Mouse (Mus musculus) sigmoid colon, adult 10 weeks (tissue): Measurements from ENCODE around the gene Fbxw2. TPM values are rescaled to one million over a fixed set of nuclear protein-coding genes. Genes with fewer than 3 reads are reported as not detected.

Source experiments
- polyA plus RNA-seq: library from polyadenylated mRNA; stranded (reverse); fragments of 350-450 nt; fragmentation: Illumina TruSeq; extraction: RNeasy Lipid Tissue Mini Kit (QIAGEN cat#74804); gene quantifications from one replicate; pipeline ENCODE4 v1.2.3, GENCODE M21; 2014; ENCODE audit warnings: low read depth, low replicate concordance

Fbxw2 gene
- polyA plus RNA-seq: 93.4 TPM

GRCm38 (mm10) chr2:34825827-34826459, at the start of gene Fbxw2:
Gene Fbxw2, minus strand, starts transcription at chr2:34826311.

DNA sequence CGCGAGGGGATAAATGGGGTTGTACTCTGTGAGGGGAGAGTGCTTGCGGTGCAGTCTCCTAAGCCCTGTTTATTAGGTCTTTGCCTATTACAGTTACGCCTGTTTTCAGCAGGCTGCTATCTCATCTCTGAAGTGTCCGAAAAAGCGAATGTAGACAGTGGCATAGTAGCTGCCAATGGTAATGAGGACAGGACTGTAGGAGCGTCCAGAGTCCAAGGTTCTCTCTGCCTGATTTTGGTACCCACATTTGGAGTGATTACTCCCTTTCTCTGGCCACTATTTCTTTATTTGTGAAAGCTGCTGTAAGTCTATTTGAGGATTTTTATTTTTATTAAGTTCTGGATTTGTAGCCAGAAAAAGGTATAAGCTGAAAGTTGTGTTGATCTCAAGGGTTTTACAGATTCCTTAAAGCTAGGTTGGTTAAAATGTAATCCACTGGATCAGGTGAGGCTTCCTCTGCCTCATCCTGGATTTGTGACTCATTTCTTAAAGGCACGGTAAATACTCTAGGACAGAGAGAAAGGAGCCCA, 48.8 kb upstream of the Fbxw2 start, which contains the start of gene Psmd5:
TSS of gene Psmd5 (minus strand) at position 153 of the 530 bp plus-strand sequence.

GRCm38 (mm10) chr2:34874271-34874670, 48.2 kb upstream of the Fbxw2 start, which contains the start of gene Cutal:
Gene Cutal, plus strand, starts transcription at chr2:34874396.

DNA sequence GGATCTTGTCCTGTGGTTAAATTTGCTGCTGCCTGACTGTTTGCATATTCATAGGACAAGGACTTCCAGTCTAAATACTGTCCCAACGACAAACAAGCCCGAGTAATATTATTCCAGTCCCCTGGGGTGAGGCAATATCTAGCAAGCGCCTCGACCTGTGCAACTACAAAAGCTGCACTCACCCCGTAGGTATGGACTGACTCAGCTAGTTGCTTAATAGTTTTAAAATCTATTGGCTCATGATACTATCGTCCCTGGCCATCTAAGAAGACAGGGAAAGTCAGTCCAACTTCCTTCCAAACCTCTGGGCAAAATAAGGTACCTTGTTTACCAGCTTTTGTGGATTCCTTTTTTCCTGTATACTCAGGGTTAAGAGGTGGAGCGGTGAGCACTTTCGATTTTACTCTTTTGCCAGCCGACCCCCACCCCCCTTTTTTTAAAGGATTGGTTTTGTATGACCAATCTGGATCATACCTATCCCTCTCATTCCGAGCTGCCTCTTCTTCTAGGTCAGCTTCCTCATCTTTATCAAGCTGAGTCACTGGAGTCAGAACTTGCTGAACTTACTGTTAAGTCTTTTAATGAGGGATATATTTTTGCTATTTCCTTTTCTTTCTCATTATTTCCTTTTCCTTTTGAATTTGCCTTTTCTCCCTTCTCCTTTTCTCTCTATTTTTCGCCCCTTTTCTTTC, 6.8 kb upstream of the Fbxw2 start, which contains the start of gene Gm34653:
TSS of gene Gm34653 (plus strand) at position 242 of the 692 bp plus-strand sequence.

DNA sequence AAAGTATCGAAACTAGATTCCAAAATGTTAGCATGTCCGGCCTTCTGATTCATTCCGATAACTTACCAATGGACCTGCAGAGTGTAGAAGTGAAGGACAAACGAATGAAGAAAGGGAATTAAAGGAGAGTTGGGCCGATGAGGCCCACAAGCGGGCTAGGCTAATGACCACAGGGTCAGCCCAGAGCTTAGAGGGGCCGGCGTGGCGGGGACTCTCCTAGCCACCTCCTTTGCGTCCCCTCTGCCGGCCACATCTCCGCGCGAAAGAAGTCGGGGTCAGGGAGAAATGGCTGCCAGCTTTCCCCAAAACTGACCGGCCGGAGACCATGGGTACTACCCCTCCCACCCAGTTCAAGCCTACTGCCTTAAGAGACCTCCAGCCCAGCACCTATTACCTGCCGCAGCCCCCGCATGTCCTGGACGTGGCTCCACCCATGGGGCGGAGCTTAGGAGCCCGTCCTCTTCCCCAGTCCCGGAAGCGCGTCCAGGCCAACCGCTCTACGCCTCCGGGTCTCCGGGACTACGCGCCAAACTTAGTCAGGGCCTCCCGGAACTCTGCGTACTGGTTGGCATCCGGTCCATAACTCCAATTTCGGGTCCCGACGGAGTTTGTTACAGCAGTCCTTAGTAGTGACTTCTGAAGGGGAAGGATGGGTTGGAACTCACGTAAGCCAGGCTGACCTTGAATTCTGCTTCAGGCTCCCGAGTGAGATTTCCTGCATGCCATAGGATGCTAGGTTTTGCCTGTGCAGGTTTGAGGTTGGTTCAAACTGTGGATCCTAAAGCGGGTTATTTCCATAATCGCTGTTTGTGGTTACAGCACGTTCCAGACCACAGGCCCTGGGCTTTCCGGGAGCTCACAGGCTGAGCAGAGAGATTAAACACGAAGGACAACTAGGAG, 26.5 kb downstream of the Fbxw2 start, which contains the start of gene Rabepk:
TSS of gene Rabepk (minus strand) at position 556 of the 900 bp plus-strand sequence.

DNA sequence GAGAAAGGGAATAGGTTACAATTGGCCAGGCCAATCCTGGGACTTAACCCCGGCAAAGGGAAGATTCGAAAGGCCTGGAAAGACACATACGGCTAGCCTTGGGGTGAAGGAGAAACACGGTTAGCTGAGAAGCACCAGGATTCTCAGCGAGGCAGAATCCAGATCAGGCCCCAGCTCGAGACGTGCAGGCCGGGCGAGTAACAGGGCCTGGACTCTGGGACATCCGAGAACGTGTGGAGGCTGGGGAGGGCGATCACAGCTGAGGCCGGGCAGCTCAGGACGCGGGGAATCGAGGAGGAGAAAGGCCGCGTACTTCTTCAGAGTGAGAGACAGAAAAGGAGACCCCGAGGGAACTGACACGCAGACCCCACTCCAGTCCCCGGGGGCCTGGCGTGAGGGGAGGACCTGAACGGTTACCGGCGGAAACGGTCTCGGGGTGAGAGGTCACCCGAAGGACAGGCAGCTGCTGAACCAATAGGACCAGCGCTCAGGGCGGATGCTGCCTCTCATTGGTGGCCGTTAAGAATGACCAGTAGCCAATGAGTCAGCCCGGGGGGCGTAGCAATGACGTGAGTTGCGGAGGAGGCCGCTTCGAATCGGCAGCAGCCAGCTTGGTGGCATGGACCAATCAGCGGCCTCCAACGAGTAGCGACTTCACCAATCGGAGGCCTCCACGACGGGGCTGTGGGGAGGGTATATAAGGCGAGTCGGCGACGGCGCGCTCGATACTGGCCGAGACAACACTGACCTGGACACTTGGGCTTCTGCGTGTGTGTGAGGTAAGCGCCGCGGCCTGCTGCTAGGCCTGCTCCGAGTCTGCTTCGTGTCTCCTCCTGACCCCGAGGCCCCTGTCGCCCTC, 54.5 kb downstream of the Fbxw2 start, which contains the start of gene Hspa5:
TSS of gene Hspa5 (plus strand) at position 603 of the 859 bp plus-strand sequence.

DNA sequence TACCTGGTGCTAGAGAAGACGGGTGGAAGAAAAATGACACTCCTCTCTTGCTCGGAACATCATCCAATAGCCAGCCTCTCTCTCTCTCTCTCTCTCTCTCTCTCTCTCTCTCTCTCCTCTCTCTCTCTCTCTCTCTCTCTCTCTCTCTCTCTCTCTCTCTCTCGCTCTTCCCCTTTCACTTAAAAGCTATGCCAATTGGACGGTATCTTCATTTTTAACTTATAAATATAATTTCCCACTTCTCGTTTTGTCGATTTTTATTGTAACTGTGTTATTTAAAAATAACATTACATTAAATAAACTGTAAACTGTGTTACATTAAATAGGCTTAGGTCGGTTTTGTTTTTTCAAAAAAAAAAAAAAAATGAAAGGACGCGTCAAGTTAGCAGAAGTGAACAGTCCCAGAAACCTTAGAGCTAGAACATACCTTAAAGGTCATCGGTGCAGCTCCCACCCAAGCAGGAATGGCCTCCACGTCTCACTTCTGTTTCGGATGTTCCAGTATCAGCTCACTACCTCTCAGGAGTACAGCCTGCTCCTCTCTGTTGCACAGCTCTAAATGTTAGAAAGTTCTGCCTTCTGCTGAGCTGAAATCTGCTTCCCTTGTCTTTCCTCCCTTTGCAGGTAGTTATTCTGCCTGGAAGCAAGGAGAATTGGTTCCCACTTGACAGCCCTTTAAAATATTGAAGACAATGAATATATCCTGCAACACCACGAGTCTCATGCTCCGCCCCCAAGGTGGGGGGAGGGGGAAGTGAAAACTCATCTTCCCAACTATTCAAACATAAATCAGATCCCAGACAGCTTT, 71.4 kb downstream of the Fbxw2 start, which contains the start of gene Gapvd1:
TSS of gene Gapvd1 (minus strand) at position 682 of the 808 bp plus-strand sequence.

Other genes starting within 250 kb of the Fbxw2 start
- 60.9 TPM for gene Gapvd1, start 71.1 kb downstream of the Fbxw2 start, polyA plus RNA-seq
- 787 TPM for gene Hspa5, start 54.3 kb downstream of the Fbxw2 start, polyA plus RNA-seq
- gene Rabepk, start 26.4 kb downstream of the Fbxw2 start, polyA plus RNA-seq: 8.2 TPM
- gene Gm34653, start 6.7 kb upstream of the Fbxw2 start, polyA plus RNA-seq: not detected
- gene Cutal, start 48.1 kb upstream of the Fbxw2 start, polyA plus RNA-seq: 161 TPM
- gene Psmd5, start 48.7 kb upstream of the Fbxw2 start, polyA plus RNA-seq: 35.0 TPM
- gene Phf19, start 87.7 kb upstream of the Fbxw2 start, polyA plus RNA-seq: 0.44 TPM
- gene Traf1, start 135.5 kb upstream of the Fbxw2 start, polyA plus RNA-seq: 9.8 TPM
- 1.7 TPM for gene Hc, start 235.1 kb upstream of the Fbxw2 start, polyA plus RNA-seq